Mouse (Mus musculus) cerebellum, adult 9-11 months (tissue): Measurements from ENCODE around the gene Ppt2.

ENCODE experiments used
- DNase-seq: peaks from one replicate; pipeline ENCODE4 v3.0.0; 2022

Ppt2 gene

GRCm38 (mm10) chr17:34604511-34605237, 23.6 kb downstream of the Ppt2 start:
- no peak for DNase-seq

DNA sequence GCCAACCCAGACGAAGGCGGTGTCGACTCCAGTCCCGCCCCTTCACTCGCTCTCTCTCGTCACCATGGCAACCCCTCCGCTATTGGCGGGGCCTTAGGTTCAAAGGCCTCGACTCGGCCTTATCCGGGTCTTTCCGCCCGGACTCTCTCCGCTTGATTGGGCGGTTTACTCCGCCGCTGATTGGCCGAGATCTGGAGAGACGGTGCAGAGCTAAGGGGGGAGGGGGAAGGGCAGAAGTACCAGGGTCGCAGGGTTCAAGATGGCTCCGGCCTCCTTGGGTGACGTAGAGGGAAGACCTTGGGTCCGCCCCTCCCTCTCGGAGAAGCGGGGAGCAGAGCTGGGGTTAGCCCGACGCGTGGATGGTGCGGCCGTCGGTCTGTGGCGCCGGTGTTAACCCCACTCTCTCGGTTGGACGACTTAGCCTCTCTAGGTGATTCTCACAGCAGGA, 24.2 kb downstream of the Ppt2 start, which contains the start of gene Agpat1:
Gene Agpat1, plus strand, starts transcription at position 202 of the 448 bp plus-strand sequence.
- peak; percentile 100 for DNase-seq

GRCm38 (mm10) chr17:34603375-34604060, 24.8 kb downstream of the Ppt2 start, which contains the start of gene Rnf5:
Gene Rnf5, minus strand, starts transcription at chr17:34603690.
- DNase-seq, result peak; percentile 100

DNA sequence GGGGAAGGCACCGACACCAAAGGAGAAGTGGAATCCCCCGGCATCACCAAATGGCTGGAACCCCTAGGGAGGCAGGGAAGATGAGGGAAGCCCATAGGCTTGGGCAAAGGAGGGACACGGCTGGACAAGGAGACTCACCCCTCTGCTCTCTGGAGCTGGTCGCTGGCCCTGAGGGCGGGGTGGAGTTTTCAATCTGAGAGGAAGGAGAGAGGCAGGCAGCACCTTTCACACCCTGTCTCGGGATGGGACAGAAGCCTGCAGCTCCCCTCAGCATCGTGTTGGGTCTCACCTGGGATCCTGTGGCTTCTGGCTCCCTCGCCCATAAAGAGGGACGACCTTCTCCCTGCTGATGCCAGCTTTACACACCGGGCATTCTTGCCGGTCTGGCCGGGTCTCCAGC, 26.5 kb downstream of the Ppt2 start:
- peak; percentile 69 for DNase-seq

DNA sequence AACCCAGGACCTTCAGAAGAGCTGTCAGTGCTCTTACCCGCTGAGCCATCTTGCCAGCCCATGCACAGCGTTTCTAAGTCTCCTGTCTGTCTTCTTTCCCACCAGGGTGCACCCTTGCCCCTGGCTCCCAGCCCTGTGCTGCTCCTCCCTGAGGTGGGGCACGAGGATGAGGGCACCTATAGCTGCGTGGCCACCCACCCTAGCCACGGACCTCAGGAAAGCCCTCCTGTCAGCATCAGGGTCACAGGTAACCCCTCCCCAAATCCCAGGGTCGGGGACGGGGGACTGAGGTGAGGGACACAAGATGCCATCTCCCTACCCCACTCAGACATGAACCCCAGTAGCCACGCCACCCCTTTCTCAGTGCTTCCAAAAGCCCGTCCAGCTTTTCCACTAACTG, 28.4 kb downstream of the Ppt2 start:
- peak; percentile 60 for DNase-seq

- peak; percentile 37 for DNase-seq
Observed at GRCm38 (mm10) chr17:34597566-34598095, 30.7 kb downstream of the Ppt2 start, which contains the start of gene Ager. Gene Ager, plus strand, starts transcription at chr17:34597862.

DNA sequence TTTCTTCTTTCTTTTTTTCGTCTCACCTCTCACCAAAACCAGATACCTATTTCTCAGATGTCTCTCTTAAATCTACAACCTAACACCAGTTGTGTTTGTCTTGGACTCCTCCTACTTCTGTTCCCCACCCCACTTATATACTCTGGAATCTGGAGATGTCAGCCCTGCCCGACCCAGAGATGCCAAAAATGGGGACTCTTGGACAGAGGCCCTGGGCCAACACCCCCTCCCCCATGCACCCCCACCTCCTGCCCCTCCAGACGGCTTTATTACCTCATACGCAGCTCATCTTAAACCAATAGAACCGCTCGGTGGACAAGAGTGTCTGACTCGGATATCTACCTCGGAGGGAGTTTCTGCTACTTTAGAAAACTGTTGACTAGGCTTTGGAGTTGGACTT, 32.2 kb downstream of the Ppt2 start:
- no peak for DNase-seq

- peak; percentile 63 for DNase-seq
Observed at GRCm38 (mm10) chr17:34593752-34594525, 34.4 kb downstream of the Ppt2 start.

- DNase-seq, result peak; percentile 84
Observed at GRCm38 (mm10) chr17:34592581-34593549, 35.4 kb downstream of the Ppt2 start.

- peak; percentile 87 for DNase-seq
Observed at GRCm38 (mm10) chr17:34591994-34592375, 36.3 kb downstream of the Ppt2 start.

DNA sequence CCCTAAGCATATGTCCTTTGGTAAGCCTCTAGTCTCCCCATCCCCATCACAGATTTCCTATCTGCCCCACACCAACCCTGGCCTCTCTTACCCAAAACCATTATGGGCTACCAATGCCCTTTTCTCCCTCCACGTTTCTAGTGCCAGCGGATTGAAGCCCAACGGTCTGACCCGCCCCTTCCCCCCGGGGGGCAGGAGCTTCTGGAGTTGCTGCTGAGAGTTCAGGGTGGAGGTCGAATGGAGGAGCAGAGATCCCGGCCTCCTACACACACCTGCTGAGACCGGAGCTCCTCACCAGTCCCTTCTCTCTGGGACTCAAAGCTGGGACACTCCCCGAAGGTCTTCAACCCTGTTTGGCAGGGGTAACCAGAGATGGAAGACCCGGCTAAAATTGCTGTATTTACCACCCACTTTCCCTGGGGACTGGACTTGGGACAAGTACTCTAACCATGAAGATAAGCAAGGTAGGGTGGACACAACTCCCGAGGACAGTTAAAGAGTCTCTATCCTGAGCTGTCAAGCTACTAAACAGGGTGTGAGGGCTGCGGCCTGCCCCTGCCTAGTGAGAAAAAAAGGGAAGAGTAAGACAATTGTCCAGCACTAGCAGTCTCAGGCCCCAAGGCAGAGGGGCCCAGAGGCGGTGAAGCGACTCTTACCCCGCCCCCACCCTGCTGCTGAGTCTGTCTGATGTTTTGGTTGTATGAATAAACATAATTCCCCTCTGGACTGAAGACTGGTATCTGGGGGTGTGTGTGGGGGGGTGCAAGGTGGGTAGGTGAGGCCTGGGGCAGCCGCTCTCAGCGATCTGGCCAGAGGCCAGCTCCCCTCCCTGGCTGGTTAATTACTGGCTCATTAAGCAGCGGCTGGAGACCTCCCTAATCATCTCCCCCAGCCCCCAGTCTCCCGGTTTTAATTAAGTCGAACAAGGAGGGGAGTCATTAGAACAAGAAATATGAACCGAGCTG, 37.0 kb downstream of the Ppt2 start, which contains the start of gene Pbx2:
Gene Pbx2, plus strand, starts transcription at position 238 of the 965 bp plus-strand sequence.
- peak; percentile 77 for DNase-seq

DNA sequence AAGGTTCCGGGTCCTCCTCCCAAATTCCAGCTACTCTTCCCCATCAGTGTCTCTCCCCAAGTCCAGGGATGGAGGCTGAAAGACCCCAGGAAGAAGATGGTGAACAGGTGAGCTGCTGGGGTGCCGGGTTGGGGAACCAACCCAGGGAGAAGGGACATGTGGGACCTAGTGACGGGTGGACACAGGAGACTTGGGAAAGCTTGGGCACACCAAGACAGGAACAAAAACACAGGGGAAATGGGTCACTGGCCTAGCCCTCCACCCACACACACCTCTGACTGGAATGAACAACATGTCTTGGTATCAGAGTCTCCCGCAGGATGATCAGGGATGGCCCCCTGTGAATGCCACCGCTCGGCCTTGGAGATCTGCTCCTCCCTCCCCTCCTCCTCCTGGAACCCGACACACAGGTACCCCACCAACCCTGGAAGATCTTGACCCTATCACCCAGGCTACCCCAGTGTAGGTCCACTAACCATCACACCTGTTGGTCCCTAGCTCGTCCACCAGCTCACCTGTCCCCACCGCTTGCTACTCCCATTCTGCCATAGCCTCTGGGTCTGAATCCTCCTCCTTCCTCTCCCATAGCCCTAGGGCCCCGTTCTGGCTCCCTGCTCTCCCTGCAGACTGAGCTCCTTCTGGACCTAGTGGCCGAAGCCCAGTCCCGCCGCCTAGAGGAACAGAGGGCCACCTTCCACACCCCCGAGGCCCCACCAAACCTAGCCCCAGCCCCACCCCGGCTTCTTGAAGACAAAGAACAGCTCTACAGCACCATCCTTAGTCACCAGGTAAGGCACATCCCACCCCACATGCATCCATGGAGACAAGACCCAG, 37.9 kb downstream of the Ppt2 start:
- DNase-seq, result peak; percentile 65

DNA sequence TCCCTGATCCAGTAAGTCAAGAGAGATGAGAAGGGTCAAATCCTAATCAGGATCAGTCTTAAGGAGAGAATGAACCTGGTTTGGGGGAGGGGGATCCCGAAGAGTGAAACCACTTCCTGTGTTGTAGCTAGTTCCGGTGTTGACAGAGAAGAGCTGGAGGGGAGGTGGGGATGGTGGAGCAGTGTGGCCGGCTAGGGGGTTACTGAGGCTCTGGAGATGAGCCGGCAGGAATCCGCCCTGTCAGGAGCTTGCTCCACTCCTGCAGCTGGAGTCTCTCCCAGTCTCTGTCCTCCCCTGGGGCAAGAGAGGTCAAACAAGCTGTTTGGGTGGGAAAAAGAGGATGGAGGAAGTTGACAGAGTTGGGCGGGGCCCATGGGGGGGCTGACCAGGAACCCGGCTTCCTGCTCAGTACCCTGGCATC, 38.6 kb downstream of the Ppt2 start, which contains the start of gene Gpsm3:
Gene Gpsm3, plus strand, starts transcription at position 126 of the 421 bp plus-strand sequence.
- DNase-seq, result peak; percentile 63

- peak; percentile 32 for DNase-seq
Observed at GRCm38 (mm10) chr17:34589206-34589605, 39.1 kb downstream of the Ppt2 start.

DNA sequence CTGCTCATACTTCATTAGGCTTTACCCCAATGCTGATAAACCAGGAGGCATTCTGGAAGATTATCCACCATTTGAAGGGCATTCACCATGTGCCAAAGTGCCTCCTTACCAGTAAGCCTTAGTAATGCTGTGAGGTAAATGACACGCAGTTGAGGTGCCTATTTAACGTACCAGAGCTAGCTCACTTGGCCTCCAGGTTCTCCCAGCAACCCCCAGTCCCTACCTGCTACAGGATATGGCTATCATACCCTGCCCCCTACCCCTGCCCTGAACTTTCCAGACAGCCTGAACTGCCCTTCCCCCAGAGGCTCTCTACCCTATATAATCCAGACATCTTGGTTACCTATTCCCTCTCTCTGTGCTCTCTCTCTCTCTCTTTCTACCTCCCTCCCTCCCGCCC, 39.5 kb downstream of the Ppt2 start:
- DNase-seq, result peak; percentile 55

DNA sequence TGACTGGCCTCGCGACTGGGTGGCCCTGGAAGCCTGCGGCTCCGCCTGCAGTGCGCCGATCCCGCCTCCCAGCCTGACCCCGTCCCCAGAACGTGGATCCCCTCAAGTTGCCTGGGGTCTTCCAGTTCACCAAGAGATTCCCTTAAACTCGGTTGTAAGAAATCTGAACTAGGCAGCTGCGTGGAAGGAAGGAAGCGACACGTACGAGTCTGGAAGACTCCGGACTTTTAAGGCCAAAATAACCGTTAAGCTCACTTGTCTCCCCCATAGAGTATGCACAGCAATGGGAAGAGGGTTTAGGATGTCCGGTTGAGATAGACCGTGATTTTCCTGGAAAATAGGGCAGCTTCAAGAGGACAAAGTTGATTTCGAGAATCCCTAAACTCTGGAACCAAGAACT, 40.5 kb downstream of the Ppt2 start:
- no peak for DNase-seq

DNA sequence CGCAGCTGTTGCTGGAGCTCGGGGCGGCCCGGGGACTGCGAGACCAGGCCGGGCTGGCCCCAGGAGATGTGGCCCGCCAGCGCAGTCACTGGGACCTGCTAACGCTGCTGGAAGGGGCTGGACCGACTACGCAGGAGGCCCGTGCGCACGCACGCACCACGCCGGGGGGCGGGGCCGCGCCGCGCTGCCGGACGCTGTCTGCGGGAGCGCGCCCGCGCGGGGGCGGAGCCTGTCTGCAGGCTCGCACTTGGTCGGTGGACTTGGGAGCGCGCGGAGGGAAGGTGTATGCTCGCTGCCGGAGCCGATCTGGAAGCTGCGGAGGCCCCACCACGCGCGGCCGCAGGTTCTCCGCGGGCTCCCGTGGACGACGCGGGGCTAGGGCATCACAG, 40.9 kb downstream of the Ppt2 start:
- peak; percentile 98 for DNase-seq

DNA sequence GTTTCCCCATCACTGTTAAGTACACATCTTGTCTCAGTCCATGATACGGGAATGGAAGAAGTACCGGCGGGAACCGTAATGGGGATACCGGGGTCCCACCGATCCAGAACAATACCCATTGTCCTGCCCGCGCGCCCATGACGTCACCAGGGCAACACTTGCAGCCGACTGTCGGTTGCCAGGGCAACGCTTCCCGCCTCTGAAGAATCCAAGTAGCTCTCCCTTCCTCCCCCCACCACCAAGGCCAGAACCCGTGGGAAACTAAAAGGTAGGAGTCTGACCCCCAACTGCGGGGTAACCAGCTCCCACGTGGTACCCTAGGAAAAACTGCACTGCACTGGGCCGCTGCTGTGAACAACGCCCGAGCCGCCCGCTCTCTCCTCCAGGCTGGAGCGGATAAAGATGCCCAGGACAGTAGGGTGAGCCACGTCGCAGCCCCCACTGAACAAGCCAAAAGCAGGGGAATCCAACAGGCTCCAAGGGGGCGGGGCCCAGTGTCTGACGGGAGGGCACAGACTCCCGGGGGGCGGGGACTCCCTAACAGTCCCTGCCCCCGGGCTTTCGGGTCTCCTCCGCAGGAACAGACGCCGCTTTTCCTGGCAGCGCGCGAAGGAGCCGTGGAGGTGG, 41.4 kb downstream of the Ppt2 start:
- peak; percentile 92 for DNase-seq
